Mouse (Mus musculus) hindbrain, embryonic 13.5 days (tissue): ENCODE measurements at regions not wholly inside any gene's neighbourhood (a gene's known extent, or its start where the extent isn't known, plus 50 kb on each side); places are given as distances from the start of the nearest gene placed in this dataset.

Experiments used
- ATAC-seq: fragments of 200-750 bp; cut with Nextera tagmentation; 2 replicates; pipeline ENCODE4 v1.8.0; 2017; ENCODE audit warnings: moderate TSS enrichment; ENCODE audit not compliant: low FRiP score
- H3K27ac ChIP-seq: fragments of 300-500 bp; sonication (generic); 2 replicates; pipeline ENCODE4 v1.5.1; 2015; ENCODE audit warnings: inconsistent platforms, mild to moderate bottlenecking, moderate library complexity
- H3K27me3 ChIP-seq: fragments of 300-500 bp; sonication (generic); 2 replicates; pipeline ENCODE4 v1.6.1; 2015; ENCODE audit warnings: mild to moderate bottlenecking, inconsistent platforms
- H3K36me3 ChIP-seq: fragments of 300-500 bp; sonication (generic); 2 replicates; pipeline ENCODE4 v1.6.1; 2015; ENCODE audit warnings: mild to moderate bottlenecking, inconsistent platforms
- H3K4me1 ChIP-seq: fragments of 300-500 bp; sonication (generic); replicated peaks from 2 replicates; pipeline ENCODE4 v1.6.1; 2015; ENCODE audit warnings: inconsistent platforms
- H3K4me2 ChIP-seq: fragments of 300-500 bp; sonication (generic); 2 replicates; pipeline ENCODE4 v1.6.1; 2015; ENCODE audit warnings: inconsistent platforms, mild to moderate bottlenecking, moderate library complexity
- H3K4me3 ChIP-seq: fragments of 300-500 bp; sonication (generic); 2 replicates; pipeline ENCODE4 v1.5.1; 2015; ENCODE audit warnings: mild to moderate bottlenecking, inconsistent platforms
- H3K9ac ChIP-seq: fragments of 300-500 bp; sonication (generic); 2 replicates; pipeline ENCODE4 v1.6.1; 2015; ENCODE audit warnings: mild to moderate bottlenecking, inconsistent platforms
- H3K9me3 ChIP-seq: fragments of 300-500 bp; sonication (generic); 2 replicates; pipeline ENCODE4 v1.6.1; 2016; ENCODE audit warnings: inconsistent platforms
- WGBS: fragments of 180-500 bp; shearing (Covaris S2); methylation state at CpG from one replicate; pipeline ENCODE4 v1.1.7; 2015; 5-methylcytosine and 5-hydroxymethylcytosine counted together

GRCm38 (mm10) chr9:30184996-30185763, 222.2 kb upstream of the Ntm start:
- 67% methylated on average over 10 of the region's 10 CpGs for WGBS
- Histone ChIP-seq H3K36me3 (no peaks in the 10 kb centered on the region), H3K9ac (no peak overlapping the region; the same call in 1 of the 2 replicates), H3K4me1 (peaks cover 20% of the 10 kb centered on the region; the same call in 1 of the 2 replicates), H3K27me3 (no peaks in the 10 kb centered on the region), H3K27ac (no peak overlapping the region), H3K4me2 (no peak overlapping the region), H3K4me3 (no peak overlapping the region), H3K9me3 (no peaks in the 10 kb centered on the region)
- no peak for ATAC-seq

DNA sequence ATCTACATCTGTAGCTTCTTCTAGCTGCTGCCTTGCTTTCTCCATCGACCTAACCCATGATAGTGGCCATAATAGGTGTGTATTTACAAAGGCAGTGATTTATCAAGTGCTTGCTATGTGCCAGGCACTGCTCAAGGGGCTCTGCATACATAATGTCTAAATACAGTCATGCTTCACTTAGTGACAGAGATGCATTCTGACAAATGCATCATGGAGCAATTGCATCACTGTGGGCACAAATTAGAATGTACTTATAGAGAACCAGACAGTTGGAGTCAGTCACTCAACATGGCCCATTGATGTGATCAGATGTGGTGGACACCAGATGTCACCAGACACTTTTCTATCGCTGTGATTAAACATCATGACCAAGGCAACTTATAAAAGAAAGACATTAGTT, 223.3 kb upstream of the Ntm start:
- Histone ChIP-seq H3K4me1 (peaks cover 20% of the 10 kb centered on the region; the same call in 1 of the 2 replicates), H3K36me3 (no peaks in the 10 kb centered on the region), H3K9ac (no peak overlapping the region), H3K27ac (no peak overlapping the region), H3K9me3 (no peaks in the 10 kb centered on the region), H3K27me3 (no peaks in the 10 kb centered on the region), H3K4me3 (no peak overlapping the region), H3K4me2 (no peak overlapping the region)
- no peak for ATAC-seq
- 71% methylated on average over 2 of the region's 2 CpGs for WGBS

GRCm38 (mm10) chr9:30190078-30190477, 227.1 kb upstream of the Ntm start:
- 96% methylated on average over 5 of the region's 5 CpGs for WGBS
- H3K9ac ChIP-seq: no peak overlapping the region

GRCm38 (mm10) chr9:30191119-30191518, 228.2 kb upstream of the Ntm start:
- no peak overlapping the region for H3K9ac ChIP-seq
- H3K4me1 ChIP-seq: no peaks in the 10 kb centered on the region
- no peak overlapping the region for H3K27ac ChIP-seq
- no peak for ATAC-seq
- no peak overlapping the region for H3K4me3 ChIP-seq
- no peak overlapping the region for H3K4me2 ChIP-seq
- no peaks in the 10 kb centered on the region for H3K9me3 ChIP-seq
- H3K27me3 ChIP-seq: no peaks in the 10 kb centered on the region
- H3K36me3 ChIP-seq: no peaks in the 10 kb centered on the region

More at GRCm38 (mm10) chr9:30190078-30190477, 227.1 kb upstream of the Ntm start:
- no peaks in the 10 kb centered on the region for H3K9me3 ChIP-seq
- no peaks in the 10 kb centered on the region for H3K27me3 ChIP-seq
- H3K27ac ChIP-seq: no peak overlapping the region
- ATAC-seq: no peak
- H3K4me3 ChIP-seq: no peak overlapping the region
- peaks cover 5% of the 10 kb centered on the region; the same call in 1 of the 2 replicates for H3K4me1 ChIP-seq
- no peak overlapping the region for H3K4me2 ChIP-seq
- no peaks in the 10 kb centered on the region for H3K36me3 ChIP-seq

- Histone ChIP-seq H3K4me2 (no peak overlapping the region), H3K4me1 (no peaks in the 10 kb centered on the region), H3K27me3 (no peaks in the 10 kb centered on the region), H3K9me3 (no peaks in the 10 kb centered on the region), H3K9ac (no peak overlapping the region), H3K36me3 (no peaks in the 10 kb centered on the region), H3K4me3 (no peak overlapping the region), H3K27ac (no peak overlapping the region)
- no peak for ATAC-seq
These were observed 229.0 kb upstream of the Ntm start for GRCm38 (mm10) chr9:30191902-30192301.

- Histone ChIP-seq H3K9me3 (no peaks in the 10 kb centered on the region), H3K4me3 (no peak overlapping the region), H3K27ac (no peak overlapping the region), H3K36me3 (no peaks in the 10 kb centered on the region), H3K9ac (no peak overlapping the region), H3K4me2 (no peak overlapping the region), H3K4me1 (no peaks in the 10 kb centered on the region), H3K27me3 (no peaks in the 10 kb centered on the region)
- no peak for ATAC-seq
- WGBS: 76% methylated on average over 3 of the region's 3 CpGs
These were observed 231.9 kb upstream of the Ntm start for GRCm38 (mm10) chr9:30194866-30195265.

DNA sequence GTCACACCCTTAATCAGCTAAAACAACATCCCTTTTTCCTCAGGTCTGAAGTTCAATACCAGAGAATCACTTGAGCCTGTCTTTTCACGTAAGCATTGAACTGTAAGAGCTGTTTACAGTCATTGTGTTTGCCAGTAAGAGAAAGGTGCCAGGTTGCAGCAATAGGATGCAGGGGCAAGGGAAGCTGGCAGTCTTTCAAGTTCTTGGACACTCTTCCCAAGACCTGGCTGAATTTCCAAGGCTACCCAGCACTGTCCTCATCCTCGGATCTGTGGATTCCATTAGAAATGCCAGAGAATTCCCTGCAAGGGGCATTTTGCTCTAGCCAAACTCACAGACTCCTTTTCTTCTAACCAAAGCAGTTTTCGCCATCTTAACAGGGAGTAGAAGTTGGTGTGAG, 224.5 kb upstream of the Snx19 start:
- H3K36me3 ChIP-seq: no peaks in the 10 kb centered on the region
- no peak overlapping the region for H3K27ac ChIP-seq
- no peaks in the 10 kb centered on the region for H3K9me3 ChIP-seq
- ATAC-seq: no peak
- no peak overlapping the region for H3K9ac ChIP-seq
- no peak overlapping the region for H3K4me3 ChIP-seq
- H3K4me1 ChIP-seq: no peaks in the 10 kb centered on the region
- no peaks in the 10 kb centered on the region for H3K27me3 ChIP-seq
- H3K4me2 ChIP-seq: no peak overlapping the region
- 89% methylated on average over 3 of the region's 3 CpGs for WGBS

DNA sequence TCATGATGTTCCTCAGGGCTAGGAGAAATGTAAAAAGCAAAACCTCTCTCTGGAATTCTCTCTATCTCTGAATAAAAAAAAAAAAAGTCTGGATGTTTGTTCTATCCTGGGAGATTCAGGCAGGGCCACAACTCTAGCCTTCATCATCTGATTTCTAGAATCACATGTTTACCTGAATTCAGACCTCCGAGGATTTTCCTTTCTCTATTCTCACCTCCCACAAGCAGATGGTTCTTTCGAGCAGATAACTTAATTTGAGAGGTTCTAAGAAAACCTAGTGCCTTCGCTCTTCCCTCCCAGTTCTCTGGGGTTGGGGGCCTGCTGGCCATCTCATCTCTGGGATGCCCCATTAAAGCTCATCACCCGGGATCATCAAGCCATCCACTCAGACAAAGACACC, 219.3 kb upstream of the Snx19 start:
- H3K27me3 ChIP-seq: no peaks in the 10 kb centered on the region
- H3K36me3 ChIP-seq: no peaks in the 10 kb centered on the region
- H3K4me1 ChIP-seq: peaks cover 18% of the 10 kb centered on the region
- no peak overlapping the region for H3K4me2 ChIP-seq
- ATAC-seq: no peak
- no peaks in the 10 kb centered on the region for H3K9me3 ChIP-seq
- WGBS: 90% methylated on average over 4 of the region's 4 CpGs
- no peak overlapping the region for H3K9ac ChIP-seq
- no peak overlapping the region for H3K4me3 ChIP-seq
- no peak overlapping the region for H3K27ac ChIP-seq

- H3K27ac ChIP-seq: no peak overlapping the region
- WGBS: 23% methylated on average over 1 of the region's 1 CpGs
- no peak overlapping the region for H3K9ac ChIP-seq
- no peaks in the 10 kb centered on the region for H3K36me3 ChIP-seq
- peaks cover 18% of the 10 kb centered on the region for H3K4me1 ChIP-seq
- no peak overlapping the region for H3K4me3 ChIP-seq
- no peak overlapping the region for H3K4me2 ChIP-seq
- ATAC-seq: no peak
- no peaks in the 10 kb centered on the region for H3K9me3 ChIP-seq
- no peaks in the 10 kb centered on the region for H3K27me3 ChIP-seq
These were observed 217.1 kb upstream of the Snx19 start for GRCm38 (mm10) chr9:30209806-30210205.

GRCm38 (mm10) chr9:30212471-30213075, 214.3 kb upstream of the Snx19 start:
- no peak overlapping the region for H3K4me3 ChIP-seq
- H3K9ac ChIP-seq: no peak overlapping the region
- H3K36me3 ChIP-seq: no peaks in the 10 kb centered on the region
- H3K27ac ChIP-seq: no peak overlapping the region
- H3K9me3 ChIP-seq: no peaks in the 10 kb centered on the region
- WGBS: 91% methylated on average over 3 of the region's 3 CpGs
- H3K4me2 ChIP-seq: no peak overlapping the region
- peaks cover 18% of the 10 kb centered on the region for H3K4me1 ChIP-seq
- no peaks in the 10 kb centered on the region for H3K27me3 ChIP-seq
- ATAC-seq: no peak

DNA sequence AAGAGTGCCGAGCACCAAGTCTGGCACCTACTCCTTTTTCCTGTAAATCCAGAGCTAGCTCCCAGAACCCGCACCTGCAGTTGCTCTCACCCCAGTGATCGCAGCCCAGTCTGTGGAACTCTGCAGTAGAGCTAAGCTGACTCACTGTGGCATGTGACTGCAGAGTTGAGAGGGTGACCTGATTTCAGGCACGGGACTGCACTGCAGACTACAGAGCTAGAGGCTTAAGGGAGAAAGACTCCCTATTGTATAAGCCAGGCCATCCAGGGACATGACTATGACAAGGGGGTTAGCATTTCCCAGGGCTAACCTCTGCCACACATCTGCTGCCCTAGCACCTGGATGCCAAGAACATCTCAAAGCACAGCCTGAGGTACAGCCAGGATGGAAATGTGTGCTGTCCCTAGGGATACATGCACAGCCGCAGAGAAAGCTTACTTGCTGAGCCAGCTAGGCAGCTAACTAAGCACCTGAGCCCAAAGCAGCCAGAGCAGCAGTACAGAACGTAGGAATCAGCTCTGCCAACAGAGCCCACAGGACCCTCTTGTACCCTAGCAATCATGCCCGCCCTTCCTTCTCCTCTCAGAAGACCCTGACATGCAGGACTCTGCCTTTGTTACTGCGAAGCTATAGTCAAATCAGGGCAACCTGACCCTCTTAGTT, 192.3 kb upstream of the Snx19 start:
- H3K36me3 ChIP-seq: no peaks in the 10 kb centered on the region
- no peak overlapping the region for H3K4me3 ChIP-seq
- no peaks in the 10 kb centered on the region for H3K9me3 ChIP-seq
- WGBS: 65% methylated on average over 8 of the region's 8 CpGs
- H3K9ac ChIP-seq: no peak overlapping the region
- no peaks in the 10 kb centered on the region for H3K27me3 ChIP-seq
- H3K4me1 ChIP-seq: peaks cover 18% of the 10 kb centered on the region
- no peak overlapping the region for H3K4me2 ChIP-seq
- 0 out of 2 replicates have a peak, but pooled peaks have one; percentile 49 for ATAC-seq
- peak overlapping the region; percentile 69 for H3K27ac ChIP-seq

DNA sequence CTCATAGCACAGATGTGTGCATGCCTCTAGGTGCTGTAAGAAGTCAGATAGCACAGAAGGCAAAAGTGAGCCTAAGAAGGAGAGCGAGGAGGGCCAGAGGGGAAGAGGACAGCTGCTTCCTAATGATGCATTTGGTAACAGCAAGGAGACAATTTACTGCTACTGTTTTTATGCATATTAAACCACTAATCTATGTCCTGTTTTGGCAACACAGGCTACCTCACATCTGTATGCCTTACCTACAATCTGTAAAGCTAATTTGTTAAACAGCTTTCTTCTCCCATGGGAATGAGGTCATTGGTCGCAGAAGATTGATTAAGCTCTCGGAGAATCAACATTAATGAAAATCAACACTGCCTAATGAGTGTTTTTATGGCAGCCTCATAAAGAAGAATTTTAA, 191.1 kb upstream of the Snx19 start:
- Histone ChIP-seq H3K9ac (0 out of 2 replicates have a peak overlapping the region, but pooled peaks have one; percentile 10), H3K9me3 (no peaks in the 10 kb centered on the region), H3K4me3 (no peak overlapping the region), H3K4me1 (peaks cover 18% of the 10 kb centered on the region), H3K4me2 (no peak overlapping the region), H3K27me3 (no peaks in the 10 kb centered on the region), H3K36me3 (no peaks in the 10 kb centered on the region), H3K27ac (peak overlapping the region; percentile 69; the same call in 1 of the 2 replicates)
- 49% methylated on average over 3 of the region's 3 CpGs for WGBS
- peak; percentile 49; the same call in 1 of the 2 replicates for ATAC-seq
